Mouse (Mus musculus) forebrain, postnatal 0 days (tissue): Measurements from ENCODE around the gene Bloc1s2. TPM values are rescaled to one million over a fixed set of nuclear protein-coding genes. Genes with fewer than 3 reads are reported as not detected.

ENCODE experiments used
- ATAC-seq: fragments of 200-750 bp; cut with Nextera tagmentation; 2 replicates; pipeline ENCODE4 v1.8.0; 2017; ENCODE audit warnings: mild to moderate bottlenecking, moderate library complexity
- DNase-seq: peaks from one replicate; pipeline ENCODE4 v3.0.0-alpha.2; 2015
- H3K27ac ChIP-seq: fragments of 300-500 bp; sonication (generic); 2 replicates; pipeline ENCODE4 v1.5.1; 2014; ENCODE audit warnings: low read depth, mild to moderate bottlenecking, antibody characterized with exemption, low read length, moderate library complexity, mixed read lengths
- H3K27me3 ChIP-seq: fragments of 300-500 bp; sonication (generic); 2 replicates; pipeline ENCODE4 v1.6.1; 2014; ENCODE audit warnings: mild to moderate bottlenecking, low read length, mixed read lengths; ENCODE audit not compliant: insufficient read depth
- H3K36me3 ChIP-seq: fragments of 300-500 bp; sonication (generic); 2 replicates; pipeline ENCODE4 v1.6.1; 2014; ENCODE audit warnings: mild to moderate bottlenecking, moderate library complexity; ENCODE audit not compliant: insufficient read depth
- H3K4me1 ChIP-seq: fragments of 300-500 bp; sonication (generic); 2 replicates; pipeline ENCODE4 v1.6.1; 2014; ENCODE audit warnings: antibody characterized with exemption; ENCODE audit not compliant: insufficient read depth
- H3K4me2 ChIP-seq: fragments of 300-500 bp; sonication (generic); 2 replicates; pipeline ENCODE4 v1.6.1; 2014; ENCODE audit warnings: low read depth, mild to moderate bottlenecking, moderate library complexity
- H3K4me3 ChIP-seq: fragments of 300-500 bp; sonication (generic); 2 replicates; pipeline ENCODE4 v1.5.1; 2014; ENCODE audit warnings: low read depth, low read length, mixed read lengths
- H3K9ac ChIP-seq: fragments of 300-500 bp; sonication (generic); 2 replicates; pipeline ENCODE4 v1.6.1; 2014; ENCODE audit warnings: mild to moderate bottlenecking
- H3K9me3 ChIP-seq: fragments of 300-500 bp; sonication (generic); 2 replicates; pipeline ENCODE4 v1.6.1; 2016; ENCODE audit warnings: low read length
- CTCF ChIP-seq: sonication (generic); IDR thresholded peaks from 2 replicates; pipeline ENCODE4 v1.5.1; 2016; ENCODE audit warnings: antibody characterized with exemption, control low read depth, low read depth
- WGBS: fragments of 180-500 bp; shearing (Covaris S2); extraction: QIAGEN DNeasy Blood & Tissue Kit; methylation state at CpG from one replicate; pipeline ENCODE4 v1.1.7; 2014; 5-methylcytosine and 5-hydroxymethylcytosine counted together
- polyA plus RNA-seq: library from polyadenylated mRNA; unstranded; fragments of >200 nt; fragmentation: Nextera tagmentation; extraction: Ambion mirVana; gene quantifications from 2 replicates; pipeline ENCODE4 v1.2.1, GENCODE M21; 2015
- total RNA-seq: library from RNA; depleted of rRNA; stranded (reverse); fragments of >200 nt; gene quantifications from 2 replicates; pipeline ENCODE4 v1.2.3, GENCODE M21; 2014

Gene Bloc1s2
- total and polyA plus RNA-seq, 2 experiments from 2014 or later, result 65.5 to 205 TPM

DNA sequence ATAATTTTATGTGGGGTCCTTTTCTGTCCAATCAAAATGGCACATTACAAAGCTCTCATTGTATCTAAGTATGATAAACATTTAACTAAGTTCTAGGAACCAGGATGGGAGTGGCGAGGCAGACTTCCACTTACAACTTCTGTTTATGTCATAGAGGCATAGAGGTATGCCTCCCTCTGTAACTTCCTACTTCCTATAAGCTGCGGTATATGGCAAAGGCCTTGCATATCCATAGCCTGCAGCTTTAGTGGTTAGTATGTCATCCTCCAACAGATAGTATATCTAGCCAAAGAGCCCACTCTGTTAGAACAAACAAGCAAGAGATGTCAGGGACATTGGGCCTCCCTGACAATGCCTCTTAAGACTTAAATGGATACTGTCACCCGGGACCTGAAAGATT lies 30.5 kb upstream of the Bloc1s2 start:
- H3K27ac ChIP-seq, result no peak overlapping the region
- ATAC-seq (no peak), DNase-seq (no peak)
- H3K4me1 ChIP-seq, result no peaks in the 10 kb centered on the region
- H3K9ac ChIP-seq, result no peak overlapping the region
- no peaks in the 10 kb centered on the region for H3K9me3 ChIP-seq
- 92% methylated on average over 3 of the region's 3 CpGs for WGBS
- H3K4me2 ChIP-seq, result no peak overlapping the region
- no peak overlapping the region for H3K4me3 ChIP-seq
- TF ChIP-seq CTCF, result no peak
- no peaks in the 10 kb centered on the region for H3K27me3 ChIP-seq
- no peaks in the 10 kb centered on the region for H3K36me3 ChIP-seq

DNA sequence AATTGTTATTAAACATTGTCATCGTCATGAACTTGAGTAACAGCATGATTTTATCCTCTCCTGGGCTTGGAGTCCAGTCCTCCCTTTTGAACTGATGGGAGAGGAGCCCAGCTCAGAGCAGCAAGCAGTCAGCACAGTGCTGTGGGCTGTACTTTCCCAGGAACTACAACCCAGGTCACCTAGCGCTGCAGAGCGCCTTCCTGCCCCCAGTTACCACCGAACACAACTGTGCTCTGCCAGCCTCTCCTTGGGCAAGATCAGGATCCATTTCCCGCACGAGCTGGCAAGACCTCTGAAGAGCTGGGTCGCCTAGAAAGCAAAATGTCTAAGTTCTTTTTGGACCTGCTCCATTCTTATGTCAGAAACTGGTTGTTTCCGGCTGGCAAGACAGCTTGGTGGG lies 28.6 kb upstream of the Bloc1s2 start:
- Histone ChIP-seq H3K36me3 (no peaks in the 10 kb centered on the region), H3K27me3 (no peaks in the 10 kb centered on the region), H3K27ac (no peak overlapping the region), H3K9me3 (no peaks in the 10 kb centered on the region), H3K4me2 (no peak overlapping the region), H3K9ac (no peak overlapping the region), H3K4me1 (no peaks in the 10 kb centered on the region), H3K4me3 (no peak overlapping the region)
- TF ChIP-seq CTCF, result no peak
- DNase-seq, result no peak
- WGBS, result 61% methylated on average over 8 of the region's 8 CpGs
- no peak for ATAC-seq

DNA sequence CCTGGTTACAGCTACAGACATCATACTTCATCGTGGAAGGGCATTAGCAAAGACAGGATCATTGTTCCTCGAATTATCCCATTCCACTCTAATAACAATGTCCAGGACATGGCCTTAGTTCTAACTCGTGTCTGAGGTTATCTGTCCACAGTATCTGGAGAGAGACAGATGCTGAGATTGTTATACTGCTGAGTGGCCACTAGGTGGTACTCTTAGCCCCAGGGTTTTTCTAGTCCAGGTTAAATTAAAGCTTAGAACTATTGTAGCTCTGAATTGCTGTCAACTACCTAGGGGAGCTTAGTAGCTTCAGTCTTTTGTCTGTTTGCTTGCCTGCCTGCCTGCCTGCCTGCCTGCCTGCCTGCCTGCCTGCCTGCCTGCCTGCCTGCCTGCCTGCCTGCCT lies 15.3 kb upstream of the Bloc1s2 start:
- Histone ChIP-seq H3K4me3 (no peak overlapping the region), H3K4me1 (no peaks in the 10 kb centered on the region), H3K27me3 (no peaks in the 10 kb centered on the region), H3K36me3 (no peaks in the 10 kb centered on the region), H3K4me2 (no peak overlapping the region), H3K9ac (no peak overlapping the region), H3K27ac (no peak overlapping the region), H3K9me3 (no peaks in the 10 kb centered on the region)
- peak; percentile 24 for DNase-seq
- TF ChIP-seq CTCF, result peak; percentile 76
- no peak for ATAC-seq
- WGBS, result 16% methylated on average over 3 of the region's 3 CpGs

DNA sequence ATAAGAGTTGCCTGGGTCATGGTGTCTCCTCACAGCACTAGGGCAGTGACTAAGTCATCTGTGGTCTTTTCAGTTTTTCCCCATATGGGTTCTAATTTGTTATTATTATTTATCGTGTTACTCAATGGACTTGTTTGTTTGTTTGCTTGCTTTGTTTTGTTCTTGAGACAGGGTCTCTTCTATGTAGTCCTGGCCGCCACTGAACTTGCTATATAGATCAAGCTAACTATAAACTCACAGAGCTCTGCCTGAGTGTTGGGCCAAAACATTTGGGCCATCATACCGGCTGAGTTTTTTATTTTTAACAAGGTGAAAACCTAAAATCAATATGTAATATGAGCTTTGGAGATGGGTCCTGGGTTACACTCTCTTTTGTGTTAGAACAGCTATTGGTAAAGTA lies 13.1 kb upstream of the Bloc1s2 start:
- no peaks in the 10 kb centered on the region; the same call in 1 of the 2 replicates for H3K27me3 ChIP-seq
- no peaks in the 10 kb centered on the region for H3K4me1 ChIP-seq
- 82% methylated on average over 3 of the region's 3 CpGs for WGBS
- ATAC-seq (no peak), DNase-seq (no peak)
- H3K27ac ChIP-seq, result no peak overlapping the region
- no peak for TF ChIP-seq CTCF
- no peaks in the 10 kb centered on the region for H3K36me3 ChIP-seq
- no peak overlapping the region for H3K9ac ChIP-seq
- no peak overlapping the region for H3K4me3 ChIP-seq
- no peaks in the 10 kb centered on the region for H3K9me3 ChIP-seq
- H3K4me2 ChIP-seq, result no peak overlapping the region

DNA sequence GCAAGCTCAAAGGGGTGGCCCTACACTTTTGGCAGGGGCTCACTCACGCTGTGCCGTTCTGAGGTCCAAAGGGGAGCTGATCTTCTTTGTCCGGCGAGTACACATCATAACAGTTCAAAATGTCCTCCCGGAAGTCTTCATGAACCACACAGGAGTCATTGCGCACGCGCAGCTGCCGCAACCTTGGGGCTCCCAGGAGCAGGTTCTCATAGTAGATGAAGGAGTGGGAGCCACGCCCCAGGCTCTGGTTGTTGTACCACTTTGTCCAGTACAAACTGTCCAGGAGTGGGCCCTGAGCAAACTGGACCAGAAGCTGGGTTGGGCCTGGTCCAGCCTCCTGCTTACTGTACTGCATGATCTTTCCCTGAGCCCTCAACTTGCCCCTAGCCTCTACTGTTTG lies 10.8 kb upstream of the Bloc1s2 start:
- no peak for DNase-seq
- Histone ChIP-seq H3K9ac (no peak overlapping the region), H3K27ac (no peak overlapping the region), H3K36me3 (no peaks in the 10 kb centered on the region), H3K9me3 (no peaks in the 10 kb centered on the region), H3K4me3 (no peak overlapping the region), H3K4me1 (no peaks in the 10 kb centered on the region), H3K27me3 (no peaks in the 10 kb centered on the region; the same call in 1 of the 2 replicates), H3K4me2 (no peak overlapping the region)
- no peak for ATAC-seq
- TF ChIP-seq CTCF, result no peak
- 92% methylated on average over 10 of the region's 10 CpGs for WGBS

DNA sequence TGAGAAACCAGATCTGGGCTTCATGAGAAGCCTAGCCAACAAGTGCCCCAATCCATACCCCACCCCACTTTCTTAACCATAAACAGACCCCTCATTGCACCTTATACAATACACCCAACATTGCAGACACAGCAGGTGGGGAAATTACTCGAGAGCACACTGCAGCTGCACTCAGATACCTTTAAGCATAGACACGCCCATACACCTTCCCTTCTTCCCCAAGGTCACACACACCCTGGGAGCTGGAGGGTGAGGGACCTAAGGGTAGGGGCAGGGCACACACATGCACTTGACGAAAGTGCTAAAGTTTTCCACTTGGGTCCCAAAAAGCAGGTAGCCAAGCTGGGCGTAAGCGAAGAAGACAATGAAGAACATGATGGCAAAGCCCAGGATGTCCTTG lies 7.5 kb upstream of the Bloc1s2 start:
- Histone ChIP-seq H3K9me3 (no peaks in the 10 kb centered on the region), H3K4me1 (no peaks in the 10 kb centered on the region), H3K27me3 (no peaks in the 10 kb centered on the region; the same call in none of the 2 replicates), H3K4me3 (no peak overlapping the region), H3K4me2 (no peak overlapping the region), H3K9ac (no peak overlapping the region), H3K36me3 (no peaks in the 10 kb centered on the region), H3K27ac (no peak overlapping the region)
- no peak for TF ChIP-seq CTCF
- DNase-seq (no peak), ATAC-seq (no peak)
- WGBS, result 80% methylated on average over 5 of the region's 5 CpGs

DNA sequence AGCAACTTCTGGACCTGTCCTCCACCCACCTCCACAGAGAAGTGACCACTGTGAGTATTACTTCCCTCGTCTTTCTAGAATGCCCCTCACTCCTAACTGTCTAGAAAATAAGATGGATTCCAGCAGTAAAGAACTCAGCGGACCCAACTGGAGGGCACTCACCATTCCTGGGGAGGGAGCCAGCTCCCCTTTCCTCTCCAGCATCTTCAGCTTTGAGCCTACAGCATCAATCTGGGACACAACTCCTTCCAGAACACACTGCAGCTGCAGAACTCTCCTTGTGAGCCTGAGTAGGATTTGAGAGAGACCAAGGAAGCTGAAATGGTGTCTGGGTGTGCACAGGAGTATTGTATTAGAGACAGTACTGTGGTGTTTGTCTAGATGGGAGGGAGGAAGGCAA lies 2.7 kb upstream of the Bloc1s2 start:
- Histone ChIP-seq H3K9ac (no peak overlapping the region), H3K27me3 (no peaks in the 10 kb centered on the region; the same call in 1 of the 2 replicates), H3K9me3 (no peaks in the 10 kb centered on the region), H3K4me3 (no peak overlapping the region), H3K4me2 (no peak overlapping the region), H3K4me1 (peaks cover 8% of the 10 kb centered on the region; the same call in 1 of the 2 replicates), H3K27ac (no peak overlapping the region), H3K36me3 (no peaks in the 10 kb centered on the region; the same call in 1 of the 2 replicates)
- DNase-seq (no peak), ATAC-seq (no peak)
- TF ChIP-seq CTCF, result no peak
- 75% methylated on average over 2 of the region's 2 CpGs for WGBS
